Mouse (Mus musculus): Measurements from ENCODE around the gene St8sia1. TPM values are rescaled to one million over a fixed set of nuclear protein-coding genes. Genes with fewer than 3 reads are reported as not detected.
"Not testable (repeated sequence)": the region's sequence is repeated elsewhere in the genome, so short reads cannot be mapped to it uniquely, and the experiment has no call there.

Gene St8sia1
- polyA plus RNA-seq, 1 experiment = 0.26 TPM

DNA sequence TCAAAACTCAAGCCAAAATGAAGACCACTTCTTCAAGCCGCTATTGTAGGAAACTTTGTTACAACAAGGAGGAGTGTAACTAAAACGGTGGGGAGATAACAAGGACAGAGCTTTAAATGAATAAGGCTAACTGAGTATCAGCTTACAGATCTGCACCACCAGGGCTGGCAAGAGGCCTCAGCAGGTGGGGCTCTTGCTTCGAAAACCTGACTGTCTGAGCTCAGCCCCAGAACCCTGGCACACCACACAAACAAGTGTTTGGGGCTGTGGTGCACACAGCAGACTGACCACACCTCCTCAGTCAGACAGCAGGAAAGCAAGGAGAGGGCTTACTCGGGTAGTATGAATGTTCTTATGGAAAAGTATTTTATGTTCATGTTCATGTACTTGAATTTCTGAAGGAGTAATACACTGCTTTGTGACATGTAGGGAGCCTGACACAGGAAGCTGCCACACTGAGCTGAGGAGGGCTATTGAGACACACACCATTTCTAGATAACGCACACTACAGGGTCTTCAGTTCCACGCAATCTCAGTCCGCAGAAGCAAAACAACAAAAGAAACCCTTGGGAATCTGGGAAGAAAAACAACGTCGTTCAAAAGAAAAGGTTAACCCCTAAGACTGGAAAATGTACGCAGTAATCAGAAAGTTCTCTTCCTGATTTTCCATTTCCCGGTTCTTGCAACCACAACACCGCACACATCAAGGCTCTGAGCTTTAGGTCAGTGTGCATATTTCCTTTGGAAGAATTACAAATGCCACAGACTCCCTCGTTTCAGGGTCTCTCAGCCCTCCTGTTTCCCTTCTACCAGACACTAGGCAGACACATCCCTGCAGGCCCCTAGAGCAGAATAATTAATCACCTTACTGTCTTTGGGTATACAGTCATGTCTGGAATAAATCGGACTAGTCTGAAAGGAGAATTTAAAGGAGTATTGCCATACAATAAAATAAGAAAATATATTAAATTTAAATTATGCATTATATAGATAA is 29.8 kb upstream of the St8sia1 start:
- 26% methylated on average over 14 of the region's 14 CpGs for WGBS
- Histone ChIP-seq H3K4me3 (replicated peaks; ENCODE audit: extremely low read depth, low read depth, low read length) (no peak overlapping the region), H3K4me1 (ENCODE audit: control insufficient read depth, insufficient read depth, low read length) (no peaks in the 10 kb centered on the region)
- no peak for TF ChIP-seq POLR2A (IDR thresholded peaks at IDR 0.05; ENCODE audit: borderline replicate concordance, extremely low read depth, low read depth, low read length)
- no peak for TF ChIP-seq CTCF (IDR thresholded peaks at IDR 0.05; ENCODE audit: insufficient read depth, low read length)
- no peak for DNase-seq

DNA sequence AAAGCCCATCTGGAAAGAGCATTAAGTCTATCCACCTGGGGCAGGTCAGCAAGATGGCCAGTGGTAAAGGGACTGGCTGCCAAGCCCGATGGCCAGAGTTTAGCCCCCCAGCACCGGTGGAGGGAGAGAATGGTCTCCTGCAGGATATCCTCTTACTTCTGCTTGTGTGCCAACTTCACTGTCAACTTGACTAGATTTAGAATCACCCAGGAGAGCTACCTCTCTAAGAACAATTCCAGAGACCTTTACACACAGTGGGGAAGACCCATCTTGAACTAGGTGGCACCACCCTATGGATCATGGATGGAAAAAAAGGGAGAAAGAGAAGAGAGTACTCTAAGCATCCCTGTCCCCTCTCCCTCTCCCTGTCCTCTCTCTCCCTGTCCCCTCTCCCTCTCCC is 28.7 kb upstream of the St8sia1 start:
- WGBS = 51% methylated on average over 2 of the region's 2 CpGs
- Histone ChIP-seq H3K4me3 (replicated peaks; ENCODE audit: extremely low read depth, low read depth, low read length) (no peak overlapping the region), H3K4me1 (ENCODE audit: control insufficient read depth, insufficient read depth, low read length) (no peaks in the 10 kb centered on the region)
- no peak for TF ChIP-seq CTCF (IDR thresholded peaks at IDR 0.05; ENCODE audit: insufficient read depth, low read length)
- no peak for TF ChIP-seq POLR2A (IDR thresholded peaks at IDR 0.05; ENCODE audit: borderline replicate concordance, extremely low read depth, low read depth, low read length)
- DNase-seq = no peak

DNA sequence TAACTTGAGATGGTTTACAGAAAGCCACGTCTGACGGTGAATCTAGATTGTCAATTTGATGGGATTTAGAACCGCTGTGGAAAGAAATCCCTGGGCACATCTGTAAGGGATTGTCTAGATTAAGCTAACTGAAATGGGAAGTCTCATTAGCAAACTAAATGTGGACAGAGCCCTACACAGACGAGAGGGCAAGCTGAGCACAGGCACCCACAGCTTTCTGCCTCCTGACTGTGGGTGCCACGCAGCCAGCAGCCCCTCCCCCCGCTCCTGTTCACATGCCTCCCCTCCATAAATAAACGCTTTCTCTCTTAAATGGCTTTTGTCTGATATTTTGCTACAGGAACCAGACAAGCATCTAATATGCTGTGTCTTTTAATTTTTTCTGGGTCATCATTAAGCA is 27.8 kb upstream of the St8sia1 start:
- no peak overlapping the region for H3K4me3 ChIP-seq (replicated peaks; ENCODE audit: extremely low read depth, low read depth, low read length)
- TF ChIP-seq CTCF (IDR thresholded peaks at IDR 0.05; ENCODE audit: insufficient read depth, low read length) = no peak
- no peak for TF ChIP-seq POLR2A (IDR thresholded peaks at IDR 0.05; ENCODE audit: borderline replicate concordance, extremely low read depth, low read depth, low read length)
- DNase-seq = no peak
- 49% methylated on average over 7 of the region's 7 CpGs for WGBS
- H3K4me1 ChIP-seq (ENCODE audit: control insufficient read depth, insufficient read depth, low read length) = no peaks in the 10 kb centered on the region

DNA sequence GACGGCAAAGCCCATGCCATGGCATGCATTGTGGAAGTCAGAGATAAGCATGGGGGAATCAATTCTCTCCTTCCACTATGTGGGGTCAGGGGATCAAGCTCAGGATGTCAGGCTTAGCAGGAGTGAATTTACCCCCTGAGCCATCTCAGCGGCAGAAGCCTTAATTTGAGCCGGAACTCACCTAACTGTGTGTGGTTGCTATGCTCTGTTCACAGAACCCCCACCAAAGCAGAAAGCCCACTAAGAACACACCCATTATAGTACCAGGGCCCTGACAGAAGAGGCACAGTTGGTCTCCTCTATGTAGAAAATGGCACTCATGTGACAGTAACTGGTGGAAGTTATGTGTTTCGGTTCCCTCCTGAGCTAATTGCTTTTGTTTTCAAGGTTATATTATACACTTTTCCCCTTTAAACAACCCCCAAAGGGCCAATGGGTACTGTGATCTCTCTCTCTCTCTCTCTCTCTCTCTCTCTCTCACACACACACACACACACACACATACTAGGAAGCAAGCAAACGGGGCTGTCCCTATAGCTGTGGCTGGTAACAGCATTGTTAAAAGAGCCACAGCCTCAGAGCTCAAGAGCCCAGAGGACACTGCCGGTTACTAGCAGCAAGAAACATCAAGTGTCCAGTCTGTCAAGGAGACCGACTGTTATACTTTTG is 27.3 kb upstream of the St8sia1 start:
- Histone ChIP-seq H3K4me3 (replicated peaks; ENCODE audit: extremely low read depth, low read depth, low read length) (no peak overlapping the region), H3K4me1 (ENCODE audit: control insufficient read depth, insufficient read depth, low read length) (no peaks in the 10 kb centered on the region)
- no peak for DNase-seq
- WGBS = 52% methylated on average over 7 of the region's 7 CpGs
- TF ChIP-seq POLR2A (IDR thresholded peaks at IDR 0.05; ENCODE audit: borderline replicate concordance, extremely low read depth, low read depth, low read length) (no peak), CTCF (IDR thresholded peaks at IDR 0.05; ENCODE audit: insufficient read depth, low read length) (no peak)

DNA sequence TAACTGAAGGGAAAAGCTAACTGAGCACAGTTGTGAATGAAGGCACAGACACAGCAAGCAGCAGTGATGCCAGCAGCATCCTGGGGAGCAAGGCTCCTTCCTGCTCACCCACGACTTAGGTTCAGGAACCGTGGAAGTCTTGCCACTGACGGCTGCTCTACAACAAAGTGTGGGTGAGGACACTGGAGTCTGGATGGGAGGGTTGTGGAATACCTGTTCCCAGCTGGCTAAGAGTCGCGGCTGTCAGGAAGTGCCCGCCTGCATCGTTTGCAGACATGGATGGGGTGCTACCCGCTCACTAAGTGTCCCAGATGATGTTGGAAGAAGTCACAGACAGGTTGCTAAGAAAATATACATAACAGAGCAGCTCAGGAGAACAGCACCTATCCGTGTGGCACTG is 26.3 kb upstream of the St8sia1 start:
- Histone ChIP-seq H3K4me1 (ENCODE audit: control insufficient read depth, insufficient read depth, low read length) (no peaks in the 10 kb centered on the region), H3K4me3 (replicated peaks; ENCODE audit: extremely low read depth, low read depth, low read length) (no peak overlapping the region)
- TF ChIP-seq CTCF (IDR thresholded peaks at IDR 0.05; ENCODE audit: insufficient read depth, low read length) = no peak
- no peak for TF ChIP-seq POLR2A (IDR thresholded peaks at IDR 0.05; ENCODE audit: borderline replicate concordance, extremely low read depth, low read depth, low read length)
- no peak for DNase-seq
- WGBS = 74% methylated on average over 9 of the region's 9 CpGs

DNA sequence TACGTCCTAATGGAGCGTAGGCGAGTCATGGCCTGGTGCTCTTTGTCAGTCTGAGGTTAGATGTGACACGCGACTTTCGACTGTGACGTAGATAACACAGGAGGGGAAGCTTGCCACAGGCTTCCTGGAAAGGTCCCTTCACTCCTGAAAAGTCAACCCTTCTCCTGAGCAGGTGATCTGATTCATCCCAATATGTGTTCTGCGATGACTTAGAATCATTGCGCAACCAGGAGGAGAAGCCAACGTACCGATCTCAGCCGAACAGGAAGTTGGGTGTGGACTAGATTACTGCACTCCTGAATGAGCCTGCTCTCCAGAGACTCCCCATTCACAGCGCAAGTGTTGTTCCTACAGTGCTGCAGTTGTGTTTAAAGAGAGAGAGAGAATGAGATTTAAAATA is 25.2 kb upstream of the St8sia1 start:
- no peak for DNase-seq
- H3K4me1 ChIP-seq (ENCODE audit: control insufficient read depth, insufficient read depth, low read length) = no peaks in the 10 kb centered on the region
- no peak overlapping the region for H3K4me3 ChIP-seq (replicated peaks; ENCODE audit: extremely low read depth, low read depth, low read length)
- 68% methylated on average over 13 of the region's 13 CpGs for WGBS
- TF ChIP-seq POLR2A (IDR thresholded peaks at IDR 0.05; ENCODE audit: borderline replicate concordance, extremely low read depth, low read depth, low read length) (no peak), CTCF (IDR thresholded peaks at IDR 0.05; ENCODE audit: insufficient read depth, low read length) (no peak)

DNA sequence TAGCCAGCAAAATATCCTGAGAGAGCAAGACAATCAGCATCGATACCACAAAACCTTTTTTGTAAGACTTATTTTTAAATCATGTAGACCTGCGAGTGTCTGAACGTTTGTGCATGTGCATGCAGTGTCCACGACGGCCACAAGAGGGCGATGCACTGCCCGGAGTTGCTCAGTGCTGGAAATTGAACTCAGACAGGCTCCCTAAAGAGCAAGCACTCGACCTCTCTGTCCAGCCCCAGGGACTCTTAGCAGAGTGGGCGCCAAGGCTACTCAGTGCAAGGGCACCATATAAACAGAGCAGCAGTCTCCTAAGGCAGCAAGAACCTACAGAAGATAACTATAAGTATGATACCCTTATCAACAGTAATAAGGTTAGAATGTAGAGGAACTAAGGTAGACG is 24.5 kb upstream of the St8sia1 start:
- peak; percentile 58 for DNase-seq
- no peaks in the 10 kb centered on the region for H3K4me1 ChIP-seq (ENCODE audit: control insufficient read depth, insufficient read depth, low read length)
- TF ChIP-seq CTCF (IDR thresholded peaks at IDR 0.05; ENCODE audit: insufficient read depth, low read length) (peak; percentile 96), POLR2A (IDR thresholded peaks at IDR 0.05; ENCODE audit: borderline replicate concordance, extremely low read depth, low read depth, low read length) (no peak)
- WGBS = 19% methylated on average over 10 of the region's 10 CpGs
- no peak overlapping the region for H3K4me3 ChIP-seq (replicated peaks; ENCODE audit: extremely low read depth, low read depth, low read length)

DNA sequence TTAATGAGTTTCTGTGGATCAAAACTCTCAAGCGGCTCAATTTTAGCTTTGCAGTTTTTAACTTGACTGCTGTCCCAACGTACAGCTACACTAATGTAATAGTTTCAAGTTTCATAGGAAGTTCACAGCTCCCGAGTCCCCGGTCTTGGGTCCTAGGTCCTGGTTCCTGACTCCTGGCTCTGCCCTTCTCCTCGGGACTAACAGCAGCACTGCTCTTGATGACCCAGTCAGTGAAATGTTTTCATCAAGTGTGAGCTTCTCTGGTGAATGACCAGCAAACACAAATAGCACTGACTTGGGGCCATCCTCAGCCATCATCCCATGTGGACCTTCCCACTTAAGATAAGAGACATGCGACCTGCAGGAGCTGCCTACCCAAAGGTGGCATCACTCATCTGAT is 24.0 kb upstream of the St8sia1 start:
- H3K4me3 ChIP-seq (replicated peaks; ENCODE audit: extremely low read depth, low read depth, low read length) = no peak overlapping the region
- no peak for DNase-seq
- 67% methylated on average over 6 of the region's 6 CpGs for WGBS
- TF ChIP-seq CTCF (IDR thresholded peaks at IDR 0.05; ENCODE audit: insufficient read depth, low read length) = no peak
- no peak for TF ChIP-seq POLR2A (IDR thresholded peaks at IDR 0.05; ENCODE audit: borderline replicate concordance, extremely low read depth, low read depth, low read length)
- no peaks in the 10 kb centered on the region for H3K4me1 ChIP-seq (ENCODE audit: control insufficient read depth, insufficient read depth, low read length)

DNA sequence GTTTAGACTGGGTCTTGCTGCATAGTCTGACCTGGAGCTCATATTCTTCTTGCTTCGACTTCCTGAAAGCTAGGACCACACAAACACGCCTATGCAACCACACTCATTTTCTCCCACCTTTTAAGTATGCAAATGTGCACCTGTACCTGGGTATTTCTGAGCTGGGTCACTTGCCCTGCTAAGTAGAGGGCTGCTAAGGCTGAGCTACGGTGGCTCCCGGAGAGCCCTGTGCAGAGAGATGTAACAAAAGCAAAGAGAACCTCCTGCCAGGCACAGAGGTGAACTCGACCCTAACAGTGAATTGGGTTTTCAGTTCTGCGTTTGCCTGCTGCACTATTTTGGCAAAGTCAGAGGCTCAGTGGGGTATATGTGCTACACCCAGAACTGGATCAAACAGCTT is 23.4 kb upstream of the St8sia1 start:
- 69% methylated on average over 6 of the region's 6 CpGs for WGBS
- no peak for DNase-seq
- no peaks in the 10 kb centered on the region for H3K4me1 ChIP-seq (ENCODE audit: control insufficient read depth, insufficient read depth, low read length)
- TF ChIP-seq POLR2A (IDR thresholded peaks at IDR 0.05; ENCODE audit: borderline replicate concordance, extremely low read depth, low read depth, low read length) (no peak), CTCF (IDR thresholded peaks at IDR 0.05; ENCODE audit: insufficient read depth, low read length) (no peak)
- H3K4me3 ChIP-seq (replicated peaks; ENCODE audit: extremely low read depth, low read depth, low read length) = no peak overlapping the region

DNA sequence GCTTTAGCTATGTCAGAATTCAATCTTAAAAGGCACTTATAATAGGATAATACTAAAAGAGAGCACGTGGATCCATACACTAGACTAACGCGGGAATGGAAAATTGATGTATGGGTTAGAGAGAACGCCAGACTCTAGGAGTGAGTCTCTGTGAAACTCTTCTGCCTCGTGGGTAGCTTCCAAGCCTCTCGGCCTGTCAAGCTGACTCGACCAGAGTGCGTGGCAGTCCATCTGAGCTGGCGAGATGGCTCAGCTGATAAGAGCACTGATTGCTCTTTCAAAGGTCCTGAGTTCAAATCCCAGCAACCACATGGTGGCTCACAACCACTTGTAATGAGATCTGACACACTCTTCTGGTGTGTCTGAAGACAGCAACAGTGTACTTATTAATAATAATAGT is 22.5 kb upstream of the St8sia1 start:
- not testable (repeated sequence) for H3K4me3 ChIP-seq (replicated peaks; ENCODE audit: extremely low read depth, low read depth, low read length); H3K4me1 ChIP-seq (ENCODE audit: control insufficient read depth, insufficient read depth, low read length); DNase-seq
- WGBS = 78% methylated on average over 9 of the region's 9 CpGs

DNA sequence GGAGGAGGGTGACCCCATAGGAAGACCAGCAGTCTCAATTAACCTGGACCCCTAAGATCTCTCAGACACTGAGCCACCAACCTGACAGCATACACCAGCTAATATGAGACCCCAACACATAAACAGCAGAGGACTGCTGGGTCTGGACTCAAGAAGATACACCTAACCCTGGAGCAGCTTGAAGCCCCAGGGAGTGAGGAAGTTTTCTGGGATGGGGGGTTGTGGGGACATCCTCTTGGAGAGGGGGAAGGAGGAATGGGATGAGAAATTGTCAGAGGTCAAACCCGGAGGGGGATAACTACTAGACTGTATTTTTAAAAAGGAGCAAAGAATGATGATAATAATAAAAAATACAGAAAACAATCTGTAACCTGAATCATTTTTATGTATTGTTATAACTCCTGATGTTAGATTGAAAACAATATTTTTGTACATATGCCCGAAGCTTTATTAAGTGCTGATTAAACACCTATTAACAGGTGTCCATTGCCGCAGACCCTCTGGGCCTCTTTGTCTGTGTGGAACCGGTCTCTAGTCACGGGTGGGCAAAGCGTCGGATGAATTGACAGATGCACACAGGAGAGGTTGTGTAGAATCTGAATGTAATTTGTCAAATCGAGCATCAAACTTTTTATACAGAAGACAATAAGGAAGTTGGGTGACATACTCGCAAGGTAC is 21.4 kb upstream of the St8sia1 start:
- DNase-seq; H3K4me1 ChIP-seq (ENCODE audit: control insufficient read depth, insufficient read depth, low read length); H3K4me3 ChIP-seq (replicated peaks; ENCODE audit: extremely low read depth, low read depth, low read length): not testable (repeated sequence)
- 79% methylated on average over 9 of the region's 9 CpGs for WGBS

Measured in lung, adult 2 months (tissue).